Mouse (Mus musculus): Measurements from ENCODE around the gene Dbx2. TPM values are rescaled to one million over a fixed set of nuclear protein-coding genes. Genes with fewer than 3 reads are reported as not detected.

Gene Dbx2
- total RNA-seq, 2 experiments from 2014 or later: 25.9 to 27.1 TPM

DNA sequence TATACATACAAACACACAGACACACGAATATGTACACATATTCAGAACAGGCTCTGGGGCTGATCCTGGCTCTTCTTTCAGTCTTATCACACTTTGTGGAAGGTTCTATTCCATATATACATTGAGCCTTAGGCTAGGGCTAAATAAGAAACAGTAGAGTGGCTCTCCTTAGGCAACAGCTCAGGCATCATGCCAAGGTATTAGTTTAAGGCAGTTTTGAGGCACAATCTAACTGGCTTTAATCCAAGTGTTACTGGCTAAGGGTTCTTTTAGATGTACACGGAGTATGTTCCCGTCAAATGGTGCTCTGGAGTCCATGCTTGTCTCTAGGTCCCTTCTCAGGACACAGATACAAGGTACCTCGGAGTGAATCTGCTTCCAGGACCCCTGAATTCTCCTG lies 31.4 kb downstream of the Dbx2 start:
- no peak for DNase-seq (ENCODE audit: low spot score in 2 of 2)

GRCm38 (mm10) chr15:95622797-95623196 lies 33.0 kb downstream of the Dbx2 start:
- no peak for DNase-seq (ENCODE audit: low spot score in 2 of 2)

DNA sequence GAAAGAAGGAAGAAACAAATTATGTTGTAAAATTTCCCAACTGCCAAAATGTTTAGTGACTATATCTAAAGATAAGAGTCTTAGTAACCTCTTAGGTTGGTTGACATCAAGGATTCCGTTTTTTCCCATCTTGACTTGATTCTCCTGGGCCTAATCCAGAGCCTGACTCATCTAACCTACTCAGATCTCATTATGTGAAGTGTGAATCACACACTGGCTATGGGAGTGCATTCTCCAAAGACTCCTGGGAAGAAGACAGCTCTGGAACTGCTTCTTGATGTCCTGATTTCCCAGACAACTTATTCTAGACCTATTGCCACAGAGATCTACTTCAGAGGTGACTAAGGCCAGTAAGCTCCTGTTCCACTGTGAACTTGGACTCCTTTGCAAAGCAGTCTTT lies 43.2 kb downstream of the Dbx2 start:
- no peak for DNase-seq (ENCODE audit: low spot score in 2 of 2)

- DNase-seq (ENCODE audit: low spot score in 2 of 2): no peak
Measured at GRCm38 (mm10) chr15:95601179-95601578, 54.6 kb downstream of the Dbx2 start.

DNA sequence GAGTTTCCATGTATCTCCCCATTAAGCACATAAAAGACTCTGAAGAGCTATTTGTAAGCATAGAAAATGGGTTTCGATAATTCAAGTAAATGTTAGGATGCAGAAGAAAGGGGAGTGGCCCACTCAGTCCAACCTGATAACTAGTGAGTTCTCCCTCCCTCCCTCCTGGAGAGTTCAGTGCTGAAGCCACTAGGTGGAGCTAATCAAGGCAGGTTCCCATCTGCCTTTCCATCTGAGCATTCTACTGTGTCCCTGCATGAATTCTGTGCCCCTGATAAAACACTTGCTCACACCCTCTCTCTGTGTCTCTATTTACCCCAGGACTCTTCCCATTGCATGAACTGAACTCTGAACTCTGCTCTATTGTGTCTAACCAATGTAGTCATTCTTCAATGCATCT lies 57.1 kb downstream of the Dbx2 start:
- peak; percentile 35 to 57 for DNase-seq (ENCODE audit: low spot score in 2 of 2)

DNA sequence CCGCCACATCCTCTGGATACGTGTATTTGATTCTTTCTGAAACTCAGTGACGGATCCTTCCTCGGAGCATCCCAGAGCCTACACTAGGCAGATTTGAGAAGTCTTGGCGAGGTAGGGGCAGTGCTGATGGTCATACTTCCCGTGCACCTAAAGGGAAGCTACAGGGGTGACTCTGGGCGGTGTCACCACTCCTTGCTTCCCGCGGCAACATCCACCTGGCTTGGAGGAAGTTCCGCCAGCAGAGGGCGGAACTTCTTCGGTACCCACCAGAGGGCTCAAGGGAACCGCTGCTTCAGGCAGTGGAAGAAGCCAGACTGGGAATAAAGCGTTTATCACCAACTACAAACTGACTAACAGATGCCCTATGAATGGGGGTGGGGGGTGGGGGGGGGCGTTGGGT lies 68.9 kb downstream of the Dbx2 start:
- no peak for DNase-seq (ENCODE audit: low spot score in 2 of 2)

DNA sequence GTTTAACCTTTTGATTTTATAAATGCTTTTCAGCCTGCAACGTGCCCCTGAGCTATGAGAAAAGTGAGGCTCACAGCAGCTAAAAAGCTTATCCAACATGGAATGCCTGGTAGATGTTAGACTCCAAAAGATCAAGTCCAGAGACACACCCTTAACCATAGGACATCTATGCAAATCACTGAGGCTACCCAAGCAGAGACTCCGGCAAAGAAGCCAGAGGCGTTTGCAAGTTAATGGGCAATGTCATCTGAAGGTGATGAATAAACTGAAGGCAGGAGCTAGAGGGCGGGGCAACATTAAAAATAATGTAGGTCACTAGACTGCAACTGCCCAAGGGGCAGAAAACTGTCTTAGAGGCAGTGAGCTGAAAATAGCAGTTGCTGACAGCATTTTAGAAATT lies 70.9 kb downstream of the Dbx2 start:
- no peak for DNase-seq (ENCODE audit: low spot score in 2 of 2)

- peak; percentile 71 to 73 for DNase-seq (ENCODE audit: low spot score in 2 of 2)
Measured at GRCm38 (mm10) chr15:95574661-95575060, 81.1 kb downstream of the Dbx2 start.

Other genes with a start within 250 kb of the Dbx2 start
- 100 to 1,000 TPM; 636 to 651 TPM for gene Nell2, start 127.4 kb downstream of the Dbx2 start, total RNA-seq (2021)
- gene Ano6, start 134.9 kb upstream of the Dbx2 start, total RNA-seq (2021): 10 to 100 TPM; 26.7 to 27.7 TPM

Measured in layer of hippocampus, postnatal 10 days (tissue).